Mouse (Mus musculus) MEL (cell line): ENCODE results near the gene 2310039H08Rik.

Experiments
- CHD2 ChIP-seq: IDR thresholded peaks from 2 replicates; pipeline ENCODE4 v1.6.1; 2011; ENCODE audit warnings: low read length, improper control_type of control experiment
- CTCF ChIP-seq, 3 experiments: IDR thresholded peaks in 2 of 3; conservative IDR thresholded peaks in 1 of 3; 2 replicates each; pipeline ENCODE4 v1.5.1; 2011 to 2012; ENCODE audit warnings: low read length in 3 of 3, low read depth in 2 of 3, mild to moderate bottlenecking in 2 of 3, improper control_type of control experiment in 1 of 3, inconsistent platforms in 1 of 3, mixed read lengths in 1 of 3, moderate library complexity in 1 of 3; ENCODE audit not compliant: control insufficient read depth in 1 of 3, insufficient read depth in 1 of 3, poor library complexity in 1 of 3, severe bottlenecking in 1 of 3
- ELF1 ChIP-seq: IDR thresholded peaks from 2 replicates; pipeline ENCODE4 v1.6.1; 2014; ENCODE audit warnings: low read depth, mild to moderate bottlenecking, inconsistent platforms, low read length, improper control_type of control experiment, moderate library complexity
- EP300 ChIP-seq, 2 experiments: IDR thresholded peaks; 2 replicates each; pipeline ENCODE4 v1.6.1; 2011; ENCODE audit warnings: improper control_type of control experiment in 2 of 2, low read length in 2 of 2, low read depth in 1 of 2, mild to moderate bottlenecking in 1 of 2
- GABPA ChIP-seq: IDR thresholded peaks from 2 replicates; pipeline ENCODE4 v1.6.1; 2012; ENCODE audit warnings: low read depth, mild to moderate bottlenecking, inconsistent platforms, low read length, improper control_type of control experiment, moderate library complexity
- GATA1 ChIP-seq: IDR thresholded peaks from 2 replicates; pipeline ENCODE4 v1.6.1; 2011; ENCODE audit warnings: low read depth, low read length, improper control_type of control experiment
- JUND ChIP-seq: IDR thresholded peaks from 2 replicates; pipeline ENCODE4 v1.6.1; 2011; ENCODE audit warnings: low read depth, mild to moderate bottlenecking, improper control_type of control experiment, low read length
- MYB ChIP-seq: IDR thresholded peaks from 2 replicates; pipeline ENCODE4 v1.6.1; 2011; ENCODE audit warnings: mild to moderate bottlenecking, low read depth, low read length, improper control_type of control experiment
- MYC ChIP-seq: IDR thresholded peaks from 2 replicates; pipeline ENCODE4 v1.6.1; 2011; ENCODE audit warnings: low read depth, mild to moderate bottlenecking, low read length, improper control_type of control experiment, moderate library complexity
- NRF1 ChIP-seq: IDR thresholded peaks from 2 replicates; pipeline ENCODE4 v1.6.1; 2014; ENCODE audit warnings: low read depth, mild to moderate bottlenecking, inconsistent platforms, low read length, improper control_type of control experiment, moderate library complexity; ENCODE audit not compliant: poor library complexity, insufficient read depth, severe bottlenecking
- POLR2A ChIP-seq, 2 experiments: IDR thresholded peaks; 2 replicates each; pipeline ENCODE4 v1.6.1; 2011 to 2012; ENCODE audit warnings: low read length in 2 of 2, mild to moderate bottlenecking in 2 of 2, control low read depth in 1 of 2, improper control_type of control experiment in 1 of 2, low read depth in 1 of 2, moderate library complexity in 1 of 2; ENCODE audit not compliant: control insufficient read depth in 1 of 2, insufficient read depth in 1 of 2, poor library complexity in 1 of 2
- TAL1 ChIP-seq: IDR thresholded peaks from 2 replicates; pipeline ENCODE4 v1.6.1; 2012; ENCODE audit warnings: mild to moderate bottlenecking, inconsistent platforms, low read length, moderate library complexity, mixed read lengths

DNA sequence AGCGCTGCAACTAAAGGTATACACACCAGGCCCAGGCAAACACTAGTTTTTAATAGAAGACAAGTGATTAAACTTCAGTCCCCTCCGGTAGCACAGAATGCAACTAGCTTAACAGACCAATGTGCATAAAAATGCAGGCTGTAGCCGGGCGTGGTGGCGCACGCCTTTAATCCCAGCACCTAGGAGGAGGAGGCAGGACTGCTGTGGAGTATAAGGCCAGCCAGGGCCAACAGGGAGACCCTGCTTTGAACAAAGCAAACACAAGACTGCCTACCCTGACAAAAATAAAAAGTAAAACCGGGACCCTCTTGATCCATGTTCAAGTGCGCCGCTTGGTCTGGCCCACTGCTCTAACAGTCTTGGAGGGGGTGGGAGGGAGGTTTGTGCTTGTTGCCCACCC, 2.6 kb downstream of the 2310039H08Rik start:
- TF ChIP-seq MYB (no peak), CTCF (IDR thresholded peaks at IDR 0.05 in 2 of 3, conservative IDR thresholded peaks at IDR 0.05 in 1 of 3; ENCODE audit: control insufficient read depth in 1 of 3, insufficient read depth in 1 of 3, low read depth in 2 of 3, low read length in 3 of 3, poor library complexity in 1 of 3, severe bottlenecking in 1 of 3) (no peak), TAL1 (no peak), JUND (no peak), POLR2A (IDR thresholded peaks at IDR 0.05; ENCODE audit: control insufficient read depth in 1 of 2, insufficient read depth in 1 of 2, low read depth in 1 of 2, low read length in 2 of 2, poor library complexity in 1 of 2) (no peak), EP300 (IDR thresholded peaks at IDR 0.05; ENCODE audit: low read depth in 1 of 2, low read length in 2 of 2) (no peak), NRF1 (no peak), MYC (no peak), ELF1 (no peak), GATA1 (no peak), CHD2 (no peak), GABPA (no peak)
